Comparison of ENCODE assay signal across 19 mouse cellular contexts in the genomic region with DNA sequence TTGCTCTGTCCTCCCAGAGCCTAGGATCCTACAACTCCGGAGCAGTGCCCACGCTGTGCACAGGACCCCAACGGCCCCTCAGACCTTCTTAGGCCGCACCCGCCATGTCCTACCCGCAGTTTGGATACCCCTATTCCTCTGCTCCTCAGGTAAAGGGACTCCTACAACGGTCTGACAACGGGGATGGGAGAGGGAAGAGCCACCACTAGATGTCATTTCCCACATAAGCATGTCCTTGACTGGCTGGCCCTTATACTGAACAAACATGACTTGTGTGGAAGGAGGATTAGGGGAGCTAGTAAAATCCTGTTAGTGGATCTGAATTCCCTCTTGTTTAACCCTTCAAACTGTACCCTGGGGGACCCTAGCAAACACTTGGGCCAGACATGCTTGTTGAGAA. TPM values are rescaled to one million over a fixed set of nuclear protein-coding genes. Genes with fewer than 3 reads are reported as not detected.
DNase-seq lines count a peak whose midpoint lies in the region; ATAC-seq and TF ChIP-seq lines count a peak whose summit lies in the region.
"Had no signal": no experiment of that assay in that cellular context is flagged by ENCODE, and none has a peak within 500 bp of the region (broad histone marks: within the 10 kb centered on the region; RNA-seq: fewer than 3 reads in every experiment).

No protein-coding gene starts in this region.

- peaks cover 83% of the 10 kb centered on the region for H3K27me3 ChIP-seq in heart, embryonic 11.5 days (ENCODE audit: control insufficient read depth, insufficient read depth, low read length)
- H3K27me3 ChIP-seq in midbrain, embryonic 10.5 days (ENCODE audit: low read depth, poor library complexity, severe bottlenecking), result peaks cover 100% of the 10 kb centered on the region
- H3K27me3 ChIP-seq in midbrain, postnatal 0 days (ENCODE audit: insufficient read depth, low read length), result peaks cover 79% of the 10 kb centered on the region
- H3K27me3 ChIP-seq in embryonic facial prominence, embryonic 13.5 days, result peaks cover 100% of the 10 kb centered on the region
- H3K27me3 ChIP-seq in limb, embryonic 13.5 days, result peaks cover 100% of the 10 kb centered on the region

- H3K4me1 ChIP-seq in heart, embryonic 11.5 days (ENCODE audit: control insufficient read depth, insufficient read depth, low read length), result peaks cover 36% of the 10 kb centered on the region
- peaks cover 70% of the 10 kb centered on the region for H3K4me1 ChIP-seq in midbrain, embryonic 10.5 days
- H3K4me1 ChIP-seq in midbrain, postnatal 0 days (ENCODE audit: insufficient read depth, low read length), result peaks cover 8% of the 10 kb centered on the region; the same call in 1 of the 2 replicates
- peaks cover 38% of the 10 kb centered on the region for H3K4me1 ChIP-seq in embryonic facial prominence, embryonic 13.5 days
- H3K4me1 ChIP-seq in limb, embryonic 13.5 days, result peaks cover 43% of the 10 kb centered on the region

- H3K4me2 ChIP-seq in heart, embryonic 11.5 days, result peak overlapping the region; percentile 76
- no peak overlapping the region for H3K4me2 ChIP-seq in midbrain, postnatal 0 days (ENCODE audit: low read depth, low read length, poor library complexity, severe bottlenecking)
- H3K4me2 ChIP-seq in embryonic facial prominence, embryonic 13.5 days, result 0 out of 2 replicates have a peak overlapping the region, but pooled peaks have one; percentile 53
- H3K4me2 ChIP-seq in limb, embryonic 13.5 days (replicated peaks), result peak overlapping the region; percentile 57; the same call in 1 of the 2 replicates

- intact Hi-C loops in heart, postnatal 14 days (cut with DNase I), result loop anchor here (5.0 kb wide), 1 partner anchor 103 kb away; no protein-coding TSS in a partner anchor

- DNase-seq in heart, postnatal 14 days, result no peak
- peak; percentile 34 for DNase-seq in midbrain, embryonic 10.5 days (ENCODE audit: low spot score)
- DNase-seq in midbrain, postnatal 0 days (ENCODE audit: low spot score), result no peak
- no peak for DNase-seq in adipocyte (ENCODE audit: low spot score)
- DNase-seq in left cerebral cortex, adult 18-20 months (ENCODE audit: low spot score in 2 of 2), result no peak
- DNase-seq: B cell, adult 2 months; cerebellum, adult 9-11 months; forebrain, postnatal 0 days; gastrocnemius, postnatal 14 days; liver, postnatal 0 days; lung, postnatal 4 days had no signal

- TF ChIP-seq CTCF in midbrain, postnatal 0 days (IDR thresholded peaks at IDR 0.05), result no peak

- WGBS in heart, embryonic 11.5 days (ENCODE audit: insufficient replicate concordance), result 22% methylated on average over 8 of the region's 8 CpGs
- WGBS in midbrain, embryonic 10.5 days, result 12% methylated on average over 8 of the region's 8 CpGs
- WGBS in midbrain, postnatal 0 days, result 15% methylated on average over 8 of the region's 8 CpGs
- 25% methylated on average over 8 of the region's 8 CpGs for WGBS in embryonic facial prominence, embryonic 13.5 days
- WGBS in limb, embryonic 13.5 days, result 19% methylated on average over 8 of the region's 8 CpGs

- H3K36me3 ChIP-seq in heart, embryonic 11.5 days (ENCODE audit: control insufficient read depth, insufficient read depth, low read length), result no peaks in the 10 kb centered on the region
- no peaks in the 10 kb centered on the region for H3K36me3 ChIP-seq in midbrain, embryonic 10.5 days
- H3K36me3 ChIP-seq in midbrain, postnatal 0 days (ENCODE audit: insufficient read depth, low read length), result no peaks in the 10 kb centered on the region
- H3K36me3 ChIP-seq in embryonic facial prominence, embryonic 13.5 days, result no peaks in the 10 kb centered on the region
- H3K36me3 ChIP-seq in limb, embryonic 13.5 days, result no peaks in the 10 kb centered on the region

- ATAC-seq in heart, embryonic 11.5 days (replicated peaks; ENCODE audit: insufficient number of reproducible peaks, low FRiP score, low TSS enrichment), result no peak
- no peak for ATAC-seq in midbrain, postnatal 0 days (ENCODE audit: low FRiP score)
- no peak for ATAC-seq in embryonic facial prominence, embryonic 13.5 days (ENCODE audit: insufficient number of reproducible peaks, insufficient read depth, low FRiP score, low TSS enrichment, low read depth)
- ATAC-seq in limb, embryonic 13.5 days (ENCODE audit: low FRiP score, low read depth), result no peak
- ATAC-seq: inflammation-experienced regulatory T-cells, adult 6 months; liver, postnatal 0 days had no signal

- H3K9me3 ChIP-seq in heart, embryonic 11.5 days (replicated peaks; ENCODE audit: control insufficient read depth, low read length), result no peaks in the 10 kb centered on the region
- H3K9me3 ChIP-seq in midbrain, embryonic 10.5 days (replicated peaks), result no peaks in the 10 kb centered on the region
- H3K9me3 ChIP-seq in midbrain, postnatal 0 days (ENCODE audit: low read length), result no peaks in the 10 kb centered on the region
- H3K9me3 ChIP-seq in embryonic facial prominence, embryonic 13.5 days, result no peaks in the 10 kb centered on the region
- no peaks in the 10 kb centered on the region for H3K9me3 ChIP-seq in limb, embryonic 13.5 days

- H3K9ac ChIP-seq in heart, embryonic 11.5 days (ENCODE audit: low read depth, low read length), result peak overlapping the region; percentile 88
- H3K9ac ChIP-seq in midbrain, postnatal 0 days (replicated peaks; ENCODE audit: low read length, poor library complexity, severe bottlenecking), result no peak overlapping the region
- H3K9ac ChIP-seq in embryonic facial prominence, embryonic 13.5 days, result no peak overlapping the region
- no peak overlapping the region for H3K9ac ChIP-seq in limb, embryonic 13.5 days
- H3K9ac ChIP-seq: forebrain, postnatal 0 days; liver, postnatal 0 days had no signal

- H3K4me3 ChIP-seq in heart, embryonic 11.5 days (ENCODE audit: low read depth, low read length), result peak overlapping the region; percentile 59
- no peak overlapping the region for H3K4me3 ChIP-seq in midbrain, embryonic 10.5 days
- no peak overlapping the region for H3K4me3 ChIP-seq in midbrain, postnatal 0 days (ENCODE audit: low read depth, low read length)
- H3K4me3 ChIP-seq in embryonic facial prominence, embryonic 13.5 days, result no peak overlapping the region
- H3K4me3 ChIP-seq in limb, embryonic 13.5 days, result no peak overlapping the region

- H3K27ac ChIP-seq in heart, embryonic 11.5 days (ENCODE audit: low read depth, low read length), result peak overlapping the region; percentile 92
- no peak overlapping the region for H3K27ac ChIP-seq in midbrain, embryonic 10.5 days (replicated peaks)
- H3K27ac ChIP-seq in midbrain, postnatal 0 days (ENCODE audit: low read depth, low read length), result no peak overlapping the region
- no peak overlapping the region for H3K27ac ChIP-seq in embryonic facial prominence, embryonic 13.5 days
- H3K27ac ChIP-seq in limb, embryonic 13.5 days, result no peak overlapping the region

RNA-seq across cellular contexts. Expression of gene Irx4, which starts 4.6 kb away (rescaled TPM):
- 39.2 and 45.9 TPM in 2 replicates for polyA plus RNA-seq in heart, embryonic 11.5 days (2014; fragmentation: Nextera tagmentation; extraction: Ambion mirVana)
- total RNA-seq in heart, postnatal 14 days (2021), result 10 to 100 TPM; 24.5 to 27.7 TPM
- polyA plus RNA-seq in midbrain, embryonic 10.5 days (2016; fragmentation: Nextera tagmentation; extraction: Ambion mirVana), result 1.3 and 1.7 TPM in 2 replicates
- total RNA-seq in midbrain, postnatal 0 days (2014; rRNA removed), result 2.8 and 2.9 TPM in 2 replicates
- polyA plus RNA-seq in midbrain, postnatal 0 days (2015; fragmentation: Nextera tagmentation; extraction: Ambion mirVana), result 0.63 and 1.0 TPM in 2 replicates
- polyA plus RNA-seq in embryonic facial prominence, embryonic 13.5 days (2015; fragmentation: Nextera tagmentation; extraction: Ambion mirVana), result 11.6 and 13.3 TPM in 2 replicates
- 7.0 and 7.6 TPM in 2 replicates for polyA plus RNA-seq in limb, embryonic 13.5 days (2015; fragmentation: Nextera tagmentation; extraction: Ambion mirVana)
- total RNA-seq in left cerebral cortex, adult 18-20 months (2021), result not detected
- total RNA-seq: adrenal gland, postnatal 10 days; forebrain, postnatal 0 days; gastrocnemius, postnatal 14 days; layer of hippocampus, postnatal 14 days; left cerebral cortex, postnatal 36 days; monocyte, adult 5-6 weeks had no signal
- polyA plus RNA-seq: forebrain, postnatal 0 days; inflammation-experienced regulatory T-cells, adult 6 months; liver, postnatal 0 days had no signal
